Mouse (Mus musculus) forelimb bud, embryonic 11.5 days (tissue): Measurements from ENCODE around the gene Osr1.

Source experiments
- DNase-seq: peaks from one replicate; pipeline ENCODE4 v3.0.0-alpha.2; 2012; ENCODE audit warnings: low read depth, low spot score

Osr1 gene

GRCm38 (mm10) chr12:9585085-9585453 lies 15.2 kb downstream of the Osr1 start:
- no peak for DNase-seq

GRCm38 (mm10) chr12:9587732-9588131 lies 17.8 kb downstream of the Osr1 start:
- DNase-seq: no peak

GRCm38 (mm10) chr12:9589561-9590134 lies 19.7 kb downstream of the Osr1 start:
- DNase-seq: no peak

- DNase-seq: no peak
Observed at GRCm38 (mm10) chr12:9591141-9591540, 21.2 kb downstream of the Osr1 start.

GRCm38 (mm10) chr12:9598219-9598618 lies 28.3 kb downstream of the Osr1 start:
- no peak for DNase-seq
